Mouse (Mus musculus): Measurements from ENCODE around the gene Chuk.

DNA sequence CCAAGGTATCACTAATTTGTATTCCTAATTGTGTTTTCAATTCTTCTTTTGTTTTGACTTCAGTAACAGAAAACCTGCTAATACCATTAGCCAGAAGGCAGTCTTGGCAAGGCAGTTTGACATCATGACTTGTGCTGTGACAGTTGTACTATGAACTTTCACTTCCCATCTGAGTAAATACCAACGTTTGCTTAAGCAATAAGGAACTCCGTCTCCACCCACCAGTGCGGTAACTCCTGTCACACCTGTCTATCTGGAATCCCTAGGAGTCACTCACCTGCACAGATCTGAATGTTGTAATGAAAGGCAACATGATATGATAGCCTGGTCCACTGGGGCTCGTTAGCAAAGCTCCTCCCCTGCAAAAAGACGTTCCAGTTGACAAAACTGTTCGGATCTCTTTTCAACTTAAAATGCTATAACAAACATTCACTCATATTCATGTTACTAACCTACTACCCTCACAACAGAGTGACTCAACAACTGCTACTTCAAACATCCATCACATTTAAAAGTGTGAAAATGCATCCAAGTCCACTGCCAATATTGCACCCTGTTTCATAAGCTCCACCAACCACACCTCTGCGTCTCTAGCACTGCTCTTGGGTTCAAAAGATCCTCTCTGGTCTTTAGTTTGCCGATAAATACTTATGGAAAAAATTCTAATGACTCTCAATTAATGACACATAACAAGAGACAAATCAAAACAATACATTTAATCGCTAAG lies 39.8 kb downstream of the Chuk start:
- TF ChIP-seq CTCF (IDR thresholded peaks at IDR 0.05; ENCODE audit: insufficient read depth, low read depth, low read length): no peak
- TF ChIP-seq POLR2A (IDR thresholded peaks at IDR 0.05; ENCODE audit: insufficient read depth, low read depth, low read length): no peak
